Comparison of ENCODE assay signal across 8 mouse cellular contexts in genomic region chr11:77686346-77686840, GRCm38 (mm10). TPM values are rescaled to one million over a fixed set of nuclear protein-coding genes. Genes with fewer than 3 reads are reported as not detected.
DNase-seq lines count a peak whose midpoint lies in the region; ATAC-seq and TF ChIP-seq lines count a peak whose summit lies in the region.

No protein-coding gene starts in this region.

- H3K27ac ChIP-seq in liver, embryonic 12.5 days = peak overlapping the region; percentile 91
- peak overlapping the region; percentile 99 for H3K27ac ChIP-seq in stomach, postnatal 0 days (replicated peaks)

- H3K36me3 ChIP-seq in liver, embryonic 12.5 days = peaks cover 26% of the 10 kb centered on the region
- peaks cover 18% of the 10 kb centered on the region for H3K36me3 ChIP-seq in myocyte (ENCODE audit: control insufficient read depth, insufficient read depth)
- H3K36me3 ChIP-seq in stomach, postnatal 0 days (ENCODE audit: control insufficient read depth, insufficient read depth, low read length) = no peaks in the 10 kb centered on the region

- H3K4me2 ChIP-seq in liver, embryonic 12.5 days = peak overlapping the region; percentile 78
- peak overlapping the region; percentile 13 for H3K4me2 ChIP-seq in myocyte (ENCODE audit: low read depth)
- H3K4me2 ChIP-seq in stomach, postnatal 0 days (replicated peaks; ENCODE audit: low read depth) = peak overlapping the region; percentile 64

- no peak for TF ChIP-seq CTCF in stomach, postnatal 0 days (IDR thresholded peaks at IDR 0.05; ENCODE audit: low read depth)

- H3K9ac ChIP-seq in liver, embryonic 12.5 days = peak overlapping the region; percentile 96
- H3K9ac ChIP-seq in stomach, postnatal 0 days (ENCODE audit: low read length) = peak overlapping the region; percentile 97

- no peaks in the 10 kb centered on the region for H3K27me3 ChIP-seq in liver, embryonic 12.5 days (replicated peaks)
- H3K27me3 ChIP-seq in myocyte (ENCODE audit: control insufficient read depth, insufficient read depth, insufficient read length) = no peaks in the 10 kb centered on the region
- H3K27me3 ChIP-seq in stomach, postnatal 0 days (ENCODE audit: control insufficient read depth, insufficient read depth, low read length) = no peaks in the 10 kb centered on the region

- no peaks in the 10 kb centered on the region for H3K9me3 ChIP-seq in liver, embryonic 12.5 days (replicated peaks)
- no peaks in the 10 kb centered on the region for H3K9me3 ChIP-seq in stomach, postnatal 0 days (ENCODE audit: control insufficient read depth, low read length)

- TF ChIP-seq EP300 in stomach, postnatal 0 days (optimal IDR thresholded peaks at IDR 0.05) = no peak

- peaks cover 51% of the 10 kb centered on the region for H3K79me2 ChIP-seq in myocyte (ENCODE audit: control insufficient read depth, insufficient read depth)

- H3K4me1 ChIP-seq in liver, embryonic 12.5 days = peaks cover 25% of the 10 kb centered on the region
- no peaks in the 10 kb centered on the region for H3K4me1 ChIP-seq in stomach, postnatal 0 days (replicated peaks; ENCODE audit: control insufficient read depth, insufficient read depth)

- peak overlapping the region; percentile 92 for H3K4me3 ChIP-seq in liver, embryonic 12.5 days
- H3K4me3 ChIP-seq in myocyte = peak overlapping the region; percentile 95
- peak overlapping the region; percentile 99 for H3K4me3 ChIP-seq in stomach, postnatal 0 days (ENCODE audit: low read depth, low read length)

- WGBS in liver, embryonic 12.5 days (ENCODE audit: insufficient replicate concordance) = 0% methylated on average over 28 of the region's 30 CpGs
- 0% methylated on average over 26 of the region's 30 CpGs for WGBS in stomach, postnatal 0 days

- peak; percentile 11 for ATAC-seq in inflammation-experienced regulatory T-cells, adult 6 months
- ATAC-seq in liver, embryonic 12.5 days = peak; percentile 40
- ATAC-seq in stomach, postnatal 0 days (ENCODE audit: low FRiP score, low TSS enrichment) = peak; percentile 55

- peak overlapping the region; percentile 91 for H3ac ChIP-seq in myocyte (ENCODE audit: control insufficient read depth, insufficient read length)

- no peak for TF ChIP-seq POLR2A in myocyte (IDR thresholded peaks at IDR 0.05; ENCODE audit: insufficient read length, low read depth)

- DNase-seq in layer of hippocampus, postnatal 10 days (ENCODE audit: low spot score in 2 of 2) = peak; percentile 43 to 51
- DNase-seq in layer of hippocampus, adult 9-11 months = no peak
- DNase-seq in cerebellum, adult 8-10 months = peak; percentile 42
- peak; percentile 14 to 48 for DNase-seq in frontal cortex, postnatal 10 days (ENCODE audit: low spot score in 2 of 2)
- peak; percentile 64 for DNase-seq in stomach, postnatal 0 days (ENCODE audit: low spot score)

TF ChIP-seq in myocyte, 11 proteins besides CTCF, POLR2A, EP300 and RAD21:
- TF ChIP-seq CEBPB (IDR thresholded peaks at IDR 0.05; ENCODE audit: insufficient read depth, poor library complexity, severe bottlenecking) = no peak
- no peak for TF ChIP-seq MAX (IDR thresholded peaks at IDR 0.05; ENCODE audit: low read depth)
- TF ChIP-seq MYOD1 (IDR thresholded peaks at IDR 0.05; ENCODE audit: control insufficient read depth in 1 of 3, insufficient read length in 2 of 3, low read depth in 2 of 3) = no peak
- TF ChIP-seq REST (IDR thresholded peaks at IDR 0.05; ENCODE audit: insufficient read depth, insufficient read length) = no peak
- TF ChIP-seq TCF12 (IDR thresholded peaks at IDR 0.05; ENCODE audit: insufficient read depth, poor library complexity, severe bottlenecking) = no peak
- no peak for TF ChIP-seq POLR2AphosphoS2 (IDR thresholded peaks at IDR 0.05; ENCODE audit: insufficient read length, low read depth)

RNA-seq across cellular contexts. Expression of gene Nufip2, which starts 0.4 kb away (rescaled TPM):
- total RNA-seq in layer of hippocampus, postnatal 10 days (2021) = 10 to 100 TPM; 76.1 to 85.3 TPM
- polyA plus RNA-seq in inflammation-experienced regulatory T-cells, adult 6 months (2017; shearing (Covaris generic)) = 10 to 100 TPM; 15.6 to 23.4 (median 16.5) TPM
- polyA plus RNA-seq in liver, embryonic 12.5 days (2016; fragmentation: Nextera tagmentation; extraction: Ambion mirVana) = 2.7 and 3.2 TPM in 2 replicates
- 9.3 TPM for polyA plus RNA-seq in myocyte (2012; fragmentation: generic; extraction: Trizol)
- polyA plus RNA-seq in stomach, postnatal 0 days (2015; fragmentation: Nextera tagmentation; extraction: Ambion mirVana) = 2.7 and 2.8 TPM in 2 replicates

RNA-seq across cellular contexts. Expression of gene Cryba1, which starts 38.7 kb away (rescaled TPM):
- under 1 TPM; 0.45 to 0.87 TPM for total RNA-seq in layer of hippocampus, postnatal 10 days (2021)
- under 1 TPM in 2 of 3 experiments, not detected in 1; 0.38 to 0.40 TPM for polyA plus RNA-seq in inflammation-experienced regulatory T-cells, adult 6 months (2017; shearing (Covaris generic))
- not detected in 2 replicates for polyA plus RNA-seq in liver, embryonic 12.5 days (2016; fragmentation: Nextera tagmentation; extraction: Ambion mirVana)
- not detected for polyA plus RNA-seq in myocyte (2012; fragmentation: generic; extraction: Trizol)
- polyA plus RNA-seq in stomach, postnatal 0 days (2015; fragmentation: Nextera tagmentation; extraction: Ambion mirVana) = not detected in 2 replicates

Comparison
In these comparisons a context has a peak if more than half of its experiments do, and no peak if none do; other contexts are left out.
1. H3K4me2 ChIP-seq: peak in every context shown above with its lines; median percentile 78 in liver, embryonic 12.5 days; 64 in stomach, postnatal 0 days; 13 in myocyte.